In genomic region chr14:122726456-122726855, GRCm38 (mm10) we compare ENCODE assay signal across 16 mouse cellular contexts.
DNase-seq lines count a peak whose midpoint lies in the region.
"Had no signal": no experiment of that assay in that cellular context is flagged by ENCODE, and none has a peak within 500 bp of the region (broad histone marks: within the 10 kb centered on the region; RNA-seq: fewer than 3 reads in every experiment).

No protein-coding gene starts in this region.

- peak; percentile 69 to 70 for DNase-seq in cerebellum, postnatal 10 days
- DNase-seq in cerebellum, adult 18-20 months: no peak
- DNase-seq in cerebellum, postnatal 14 days: peak; percentile 60 to 75
- no peak for DNase-seq in cerebellum, postnatal 36 days
- DNase-seq in brain, adult 2 months (ENCODE audit: low read depth, low spot score): peak; percentile 29
- DNase-seq in heart, postnatal 36 days: no peak
- DNase-seq: adrenal gland, adult 2 months; adrenal gland, adult 8-10 months; adrenal gland, postnatal 10 days; adrenal gland, postnatal 14 days; adrenal gland, postnatal 25 days; adrenal gland, postnatal 36 days; B cell, adult 2 months; cerebellum, adult 11 months; cerebellum, adult 11-12 months; cerebellum, adult 8-10 months had no signal

- intact Hi-C loops in heart, postnatal 36 days (cut with DNase I): no loop called here

Comparison
In these comparisons a context has a peak if more than half of its experiments do, and no peak if none do; other contexts are left out.
1. DNase-seq: peak in cerebellum, postnatal 10 days (2 of 2), cerebellum, postnatal 14 days (2 of 2) and brain, adult 2 months (single experiment); none in cerebellum, adult 18-20 months (0 of 2), cerebellum, postnatal 36 days (0 of 2) and heart, postnatal 36 days (0 of 2).